Mouse (Mus musculus): ENCODE results near the gene Rapgef1. TPM values are rescaled to one million over a fixed set of nuclear protein-coding genes. Genes with fewer than 3 reads are reported as not detected.
A peak's percentile ranks its signal among the peaks of the same experiment; 100 is the strongest.

Gene Rapgef1
- polyA plus RNA-seq (2015; fragmentation: Nextera tagmentation; extraction: Ambion mirVana): 17.0 and 18.6 TPM in 2 replicates

DNA sequence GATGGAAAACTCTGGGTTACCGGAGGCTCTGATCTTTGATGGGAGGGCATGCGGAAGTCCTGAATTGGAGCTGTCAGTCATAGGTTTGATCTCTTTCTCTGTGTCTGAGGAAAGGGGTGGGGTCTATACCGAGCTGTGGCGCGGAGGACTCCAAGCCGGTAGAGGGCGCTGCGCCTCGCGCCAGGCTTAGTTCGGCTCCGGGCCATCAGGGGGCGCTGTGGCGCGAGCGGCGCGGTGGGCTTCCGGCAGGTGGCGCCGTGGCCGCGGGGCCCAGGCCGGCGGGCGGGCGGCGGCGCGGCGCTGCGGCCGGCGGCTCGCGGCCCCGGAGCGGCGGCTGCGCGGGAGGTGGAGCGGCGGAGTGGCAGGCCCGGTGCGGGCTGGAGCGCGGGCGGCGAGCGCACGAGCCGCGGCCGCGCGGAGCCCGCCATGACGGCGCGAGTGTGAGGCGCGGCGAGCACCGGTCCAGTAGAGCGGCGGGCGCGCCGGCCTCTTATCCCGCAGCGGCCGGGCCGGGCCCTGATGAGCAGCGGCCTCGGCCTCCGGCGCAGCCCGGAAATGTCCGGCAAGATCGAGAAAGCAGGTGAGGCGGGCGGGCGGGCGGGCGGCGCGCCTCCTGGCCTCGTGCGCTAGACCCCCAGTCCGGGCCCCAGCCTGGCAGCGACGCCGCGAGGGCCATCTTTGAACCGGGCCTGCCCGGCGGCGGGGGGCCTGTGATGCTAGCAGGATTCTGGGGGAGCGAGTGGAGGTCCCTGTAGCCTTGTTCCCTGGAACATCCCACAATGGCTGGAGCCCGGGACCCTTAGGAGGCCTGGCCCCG is at the start of gene Rapgef1:
Gene Rapgef1 (plus strand): TSS at position 237 of the 817 bp plus-strand sequence.
- Histone ChIP-seq H3K27ac (replicated peaks) (peak within 1 kb of the TSS; percentile 83), H3K4me2 (replicated peaks) (peak within 1 kb of the TSS; percentile 59), H3K36me3 (no peaks in the 10 kb centered on the region), H3K27me3 (no peaks in the 10 kb centered on the region), H3K4me3 (replicated peaks) (peak within 1 kb of the TSS; percentile 82), H3K4me1 (peaks cover 25% of the 10 kb centered on the region), H3K9ac (peak within 1 kb of the TSS; percentile 76), H3K9me3 (replicated peaks) (no peaks in the 10 kb centered on the region)
- WGBS: under 1% methylated on average over 72 of the region's 101 CpGs
- peak; percentile 75 for ATAC-seq (ENCODE audit: insufficient number of reproducible peaks, low FRiP score, low TSS enrichment, low read depth)

DNA sequence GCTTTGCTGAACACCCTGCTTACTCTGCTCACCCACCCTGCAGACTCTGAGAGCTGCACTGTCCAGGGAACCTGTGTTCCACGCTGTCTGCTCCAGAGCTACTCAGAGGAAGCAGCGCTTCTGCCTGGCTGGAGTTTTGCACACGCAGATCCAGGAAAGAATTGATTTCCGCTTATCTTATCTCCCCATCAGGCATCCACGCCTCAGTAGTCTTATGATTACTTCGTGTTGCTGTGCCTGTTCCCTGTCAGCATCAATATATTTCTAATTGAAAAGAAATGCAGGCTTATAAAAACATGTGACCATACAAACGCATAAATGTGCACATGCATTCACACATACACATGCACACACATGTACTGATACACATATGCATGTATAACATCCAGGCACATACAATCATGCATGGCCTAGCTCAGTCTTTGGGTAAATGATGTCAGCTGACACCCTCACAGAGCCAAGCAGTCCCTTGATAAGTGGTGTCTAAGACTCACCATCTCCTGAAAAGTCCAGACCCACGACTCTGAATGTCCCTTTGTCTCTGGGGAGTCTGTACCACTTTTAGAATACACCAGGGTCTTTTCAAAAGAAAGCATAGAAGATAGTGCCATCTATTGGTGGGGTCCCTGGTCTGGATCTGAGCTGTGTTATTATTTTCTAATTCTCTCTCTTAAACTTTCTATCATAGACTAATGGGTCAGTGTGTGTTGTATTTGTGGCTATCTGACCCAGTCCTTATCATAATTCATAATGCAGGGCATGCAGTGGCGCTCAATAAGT is 47.4 kb upstream of the Rapgef1 start:
- 52% methylated on average over 9 of the region's 9 CpGs for WGBS
- no peaks in the 10 kb centered on the region; the same call in 1 of the 2 replicates for H3K27me3 ChIP-seq
- no peak for ATAC-seq (ENCODE audit: insufficient number of reproducible peaks, low FRiP score, low TSS enrichment, low read depth)

DNA sequence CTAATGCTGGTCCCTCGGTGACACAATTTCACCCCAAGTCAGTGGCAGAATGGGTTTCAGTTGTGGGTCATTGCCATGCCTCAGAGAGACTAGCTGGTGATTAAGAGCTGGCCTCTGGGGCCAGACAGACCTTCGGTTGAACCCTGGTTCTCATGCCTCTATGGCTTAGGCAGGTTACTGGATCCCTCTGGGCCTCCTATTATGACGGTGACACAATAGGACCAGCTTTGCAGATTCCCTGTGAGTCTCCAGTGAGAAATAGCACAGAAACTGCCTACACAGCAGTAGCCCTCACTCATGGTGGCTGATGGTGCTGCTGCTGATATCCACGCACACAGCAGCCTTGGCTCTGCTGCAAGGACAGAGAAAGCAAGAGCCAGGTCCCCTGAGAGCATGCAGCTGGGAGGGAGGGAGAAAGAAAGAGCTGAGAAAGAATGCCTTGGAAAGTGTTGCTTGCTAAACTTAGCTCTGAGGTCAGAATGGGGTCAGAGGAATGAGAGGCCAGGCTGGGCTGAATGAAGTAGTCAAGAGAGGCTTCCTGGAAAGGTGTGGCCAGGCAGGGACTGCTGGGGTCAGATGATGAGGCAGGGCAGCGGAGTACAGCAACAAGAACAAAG is 46.6 kb upstream of the Rapgef1 start:
- Histone ChIP-seq H3K4me3 (replicated peaks) (no peak overlapping the region), H3K27ac (replicated peaks) (no peak overlapping the region), H3K9me3 (replicated peaks) (no peaks in the 10 kb centered on the region), H3K27me3 (no peaks in the 10 kb centered on the region; the same call in 1 of the 2 replicates), H3K4me2 (replicated peaks) (no peak overlapping the region), H3K36me3 (no peaks in the 10 kb centered on the region), H3K9ac (no peak overlapping the region), H3K4me1 (no peaks in the 10 kb centered on the region)
- 46% methylated on average over 5 of the region's 5 CpGs for WGBS
- no peak for ATAC-seq (ENCODE audit: insufficient number of reproducible peaks, low FRiP score, low TSS enrichment, low read depth)

More for the DNA sequence above, 47.4 kb upstream of the Rapgef1 start:
- H3K4me3 ChIP-seq (replicated peaks): no peak overlapping the region
- no peak overlapping the region for H3K9ac ChIP-seq
- no peaks in the 10 kb centered on the region for H3K36me3 ChIP-seq
- H3K4me1 ChIP-seq: no peaks in the 10 kb centered on the region
- H3K9me3 ChIP-seq (replicated peaks): no peaks in the 10 kb centered on the region
- no peak overlapping the region for H3K4me2 ChIP-seq (replicated peaks)
- no peak overlapping the region for H3K27ac ChIP-seq (replicated peaks)

DNA sequence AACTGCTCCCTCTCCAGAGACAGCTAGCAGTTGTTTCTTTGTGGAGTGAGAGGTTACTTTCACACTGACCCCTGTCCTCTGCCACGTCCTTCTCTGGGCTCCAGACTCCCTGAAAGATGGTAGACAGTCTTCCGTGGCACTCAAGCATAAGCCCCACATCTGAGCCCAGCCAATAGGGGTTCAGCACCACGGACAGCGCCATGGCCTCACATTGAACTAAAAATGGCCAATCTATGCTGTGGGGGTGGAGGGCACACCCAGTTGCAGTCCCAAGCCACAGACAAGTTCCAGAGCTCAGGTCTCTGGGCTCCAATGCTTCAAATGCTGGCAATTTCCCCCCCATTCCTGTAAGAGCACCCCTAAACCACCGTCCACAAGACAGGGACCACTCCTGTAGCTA is 45.9 kb upstream of the Rapgef1 start:
- Histone ChIP-seq H3K9ac (no peak overlapping the region), H3K27me3 (no peaks in the 10 kb centered on the region; the same call in 1 of the 2 replicates), H3K4me2 (replicated peaks) (no peak overlapping the region), H3K36me3 (no peaks in the 10 kb centered on the region), H3K4me3 (replicated peaks) (no peak overlapping the region), H3K4me1 (no peaks in the 10 kb centered on the region), H3K9me3 (replicated peaks) (no peaks in the 10 kb centered on the region), H3K27ac (replicated peaks) (no peak overlapping the region)
- ATAC-seq (ENCODE audit: insufficient number of reproducible peaks, low FRiP score, low TSS enrichment, low read depth): peak; percentile 31; the same call in 1 of the 2 replicates
- 7% methylated on average over 5 of the region's 5 CpGs for WGBS

DNA sequence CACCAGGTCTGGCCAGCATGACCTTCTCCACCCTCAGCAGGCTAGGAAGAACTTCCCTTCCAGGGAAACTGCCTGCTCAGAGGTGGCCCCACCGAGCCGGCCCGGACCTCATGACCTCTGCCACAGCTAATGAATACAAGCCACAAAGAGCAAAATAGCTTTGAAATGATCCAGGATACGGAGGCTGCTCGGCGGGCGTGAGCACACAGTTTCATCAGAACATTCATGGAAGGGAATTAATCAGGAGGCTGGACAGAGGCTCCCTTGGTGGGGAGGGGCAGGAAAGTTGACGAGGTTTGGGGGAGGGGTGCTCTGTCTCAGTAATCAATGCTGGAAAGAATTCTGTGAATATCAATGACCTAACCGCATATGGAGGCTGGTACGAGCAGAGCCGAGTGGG is 45.3 kb upstream of the Rapgef1 start:
- H3K9me3 ChIP-seq (replicated peaks): no peaks in the 10 kb centered on the region
- no peaks in the 10 kb centered on the region; the same call in 1 of the 2 replicates for H3K27me3 ChIP-seq
- H3K4me2 ChIP-seq (replicated peaks): no peak overlapping the region
- H3K36me3 ChIP-seq: no peaks in the 10 kb centered on the region
- no peak overlapping the region for H3K27ac ChIP-seq (replicated peaks)
- H3K4me1 ChIP-seq: no peaks in the 10 kb centered on the region
- 18% methylated on average over 11 of the region's 11 CpGs for WGBS
- no peak for ATAC-seq (ENCODE audit: insufficient number of reproducible peaks, low FRiP score, low TSS enrichment, low read depth)
- no peak overlapping the region for H3K4me3 ChIP-seq (replicated peaks)
- H3K9ac ChIP-seq: no peak overlapping the region

GRCm38 (mm10) chr2:29582415-29582814 is 37.1 kb upstream of the Rapgef1 start:
- H3K9ac ChIP-seq: no peak overlapping the region
- no peak overlapping the region for H3K27ac ChIP-seq (replicated peaks)
- H3K4me2 ChIP-seq (replicated peaks): no peak overlapping the region
- no peaks in the 10 kb centered on the region for H3K4me1 ChIP-seq
- H3K4me3 ChIP-seq (replicated peaks): no peak overlapping the region
- H3K27me3 ChIP-seq: 0 out of 2 replicates have a peak, but pooled peaks cover 5% of the 10 kb centered on the region
- no peak for ATAC-seq (ENCODE audit: insufficient number of reproducible peaks, low FRiP score, low TSS enrichment, low read depth)
- H3K9me3 ChIP-seq (replicated peaks): no peaks in the 10 kb centered on the region
- 3% methylated on average over 7 of the region's 7 CpGs for WGBS
- H3K36me3 ChIP-seq: no peaks in the 10 kb centered on the region

- H3K36me3 ChIP-seq: no peaks in the 10 kb centered on the region
- ATAC-seq (ENCODE audit: insufficient number of reproducible peaks, low FRiP score, low TSS enrichment, low read depth): no peak
- 0 out of 2 replicates have a peak, but pooled peaks cover 5% of the 10 kb centered on the region for H3K27me3 ChIP-seq
- no peaks in the 10 kb centered on the region for H3K9me3 ChIP-seq (replicated peaks)
- H3K9ac ChIP-seq: no peak overlapping the region
- no peak overlapping the region for H3K4me3 ChIP-seq (replicated peaks)
- H3K4me2 ChIP-seq (replicated peaks): no peak overlapping the region
- no peaks in the 10 kb centered on the region for H3K4me1 ChIP-seq
- WGBS: 15% methylated on average over 8 of the region's 8 CpGs
- no peak overlapping the region for H3K27ac ChIP-seq (replicated peaks)
Observed at GRCm38 (mm10) chr2:29586017-29586702, 33.4 kb upstream of the Rapgef1 start.

DNA sequence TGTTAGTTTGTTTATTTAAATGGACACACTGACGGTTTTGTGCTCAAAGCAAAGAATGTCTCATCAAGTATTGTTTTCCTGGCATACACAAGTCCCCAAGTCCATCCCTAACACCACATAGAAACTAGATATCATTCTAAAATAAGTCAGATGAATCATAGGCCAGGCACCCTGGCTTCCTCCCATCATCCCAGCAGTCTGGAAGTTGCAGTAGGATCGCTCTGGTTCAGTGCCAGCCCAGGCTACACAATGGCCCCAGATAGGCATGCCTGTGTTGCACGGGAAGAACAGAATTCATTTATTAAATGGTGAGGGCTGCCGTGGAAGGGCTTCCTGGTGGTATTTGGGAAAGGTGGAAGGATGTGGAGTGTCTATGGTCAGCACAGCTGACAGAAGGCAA is 31.5 kb upstream of the Rapgef1 start:
- no peak overlapping the region for H3K4me2 ChIP-seq (replicated peaks)
- no peak overlapping the region for H3K4me3 ChIP-seq (replicated peaks)
- ATAC-seq (ENCODE audit: insufficient number of reproducible peaks, low FRiP score, low TSS enrichment, low read depth): no peak
- no peak overlapping the region for H3K9ac ChIP-seq
- H3K4me1 ChIP-seq: no peaks in the 10 kb centered on the region
- H3K36me3 ChIP-seq: no peaks in the 10 kb centered on the region
- 0 out of 2 replicates have a peak, but pooled peaks cover 5% of the 10 kb centered on the region for H3K27me3 ChIP-seq
- WGBS: 67% methylated on average over 4 of the region's 4 CpGs
- no peak overlapping the region for H3K27ac ChIP-seq (replicated peaks)
- no peaks in the 10 kb centered on the region for H3K9me3 ChIP-seq (replicated peaks)

GRCm38 (mm10) chr2:29589266-29589665 is 30.3 kb upstream of the Rapgef1 start:
- Histone ChIP-seq H3K4me3 (replicated peaks) (no peak overlapping the region), H3K4me2 (replicated peaks) (no peak overlapping the region), H3K27me3 (0 out of 2 replicates have a peak, but pooled peaks cover 5% of the 10 kb centered on the region), H3K36me3 (no peaks in the 10 kb centered on the region), H3K4me1 (no peaks in the 10 kb centered on the region), H3K9ac (no peak overlapping the region), H3K9me3 (replicated peaks) (no peaks in the 10 kb centered on the region), H3K27ac (replicated peaks) (no peak overlapping the region)
- 26% methylated on average over 10 of the region's 10 CpGs for WGBS
- ATAC-seq (ENCODE audit: insufficient number of reproducible peaks, low FRiP score, low TSS enrichment, low read depth): no peak

DNA sequence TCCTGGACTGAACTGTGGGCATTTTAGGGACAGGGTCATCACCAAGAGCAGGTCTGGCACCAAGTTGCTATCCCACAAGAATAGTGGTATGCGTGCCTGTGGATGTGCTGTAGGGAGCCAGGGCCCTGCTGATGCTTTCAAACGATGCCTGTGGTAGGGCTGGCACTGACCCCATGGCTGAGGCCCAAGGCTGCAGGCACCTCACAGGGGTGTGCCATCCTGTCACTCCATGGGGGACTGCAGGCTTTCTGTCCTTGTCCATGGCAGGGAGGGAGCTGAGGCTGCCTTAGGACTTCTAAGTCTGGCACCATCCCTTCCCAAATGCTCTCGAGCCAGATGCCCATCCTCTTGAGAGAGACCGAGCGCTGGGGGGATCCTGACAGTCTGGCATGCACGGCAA is 27.9 kb upstream of the Rapgef1 start:
- 82% methylated on average over 6 of the region's 6 CpGs for WGBS
- H3K4me2 ChIP-seq (replicated peaks): no peak overlapping the region
- H3K27ac ChIP-seq (replicated peaks): no peak overlapping the region
- no peaks in the 10 kb centered on the region for H3K4me1 ChIP-seq
- H3K36me3 ChIP-seq: no peaks in the 10 kb centered on the region
- no peak overlapping the region for H3K9ac ChIP-seq
- no peaks in the 10 kb centered on the region for H3K9me3 ChIP-seq (replicated peaks)
- ATAC-seq (ENCODE audit: insufficient number of reproducible peaks, low FRiP score, low TSS enrichment, low read depth): no peak
- H3K4me3 ChIP-seq (replicated peaks): no peak overlapping the region
- no peaks in the 10 kb centered on the region for H3K27me3 ChIP-seq

All from embryonic facial prominence, embryonic 15.5 days (tissue).